Mouse (Mus musculus) forebrain, embryonic 11.5 days (tissue): ENCODE measurements around the gene Olfr738. TPM values are rescaled to one million over a fixed set of nuclear protein-coding genes. Genes with fewer than 3 reads are reported as not detected.

Source experiments
- ATAC-seq: fragments of 200-750 bp; cut with Nextera tagmentation; replicated peaks from 2 replicates; pipeline ENCODE4 v1.8.0; 2017; ENCODE audit warnings: moderate TSS enrichment; ENCODE audit not compliant: low FRiP score
- DNase-seq: peaks from one replicate; pipeline ENCODE4 v3.0.0-alpha.2; 2017; ENCODE audit warnings: low spot score
- H3K27ac ChIP-seq: fragments of 300-500 bp; sonication (generic); 2 replicates; pipeline ENCODE4 v1.5.1; 2014; ENCODE audit warnings: low read depth, low read length
- H3K27me3 ChIP-seq: fragments of 300-500 bp; sonication (generic); 2 replicates; pipeline ENCODE4 v1.6.1; 2014; ENCODE audit warnings: mild to moderate bottlenecking, low read length, mixed read lengths; ENCODE audit not compliant: control insufficient read depth, insufficient read depth
- H3K36me3 ChIP-seq: fragments of 300-500 bp; sonication (generic); 2 replicates; pipeline ENCODE4 v1.6.1; 2014; ENCODE audit warnings: mild to moderate bottlenecking, low read length, moderate library complexity, mixed read lengths; ENCODE audit not compliant: control insufficient read depth, insufficient read depth
- H3K4me1 ChIP-seq: fragments of 300-500 bp; sonication (generic); replicated peaks from 2 replicates; pipeline ENCODE4 v1.6.1; 2014; ENCODE audit warnings: low read length, mixed read lengths; ENCODE audit not compliant: control insufficient read depth, insufficient read depth
- H3K4me2 ChIP-seq: fragments of 300-500 bp; sonication (generic); 2 replicates; pipeline ENCODE4 v1.6.1; 2014; ENCODE audit warnings: low read depth, mild to moderate bottlenecking, low read length, moderate library complexity, mixed read lengths; ENCODE audit not compliant: severe bottlenecking
- H3K4me3 ChIP-seq: fragments of 300-500 bp; sonication (generic); 2 replicates; pipeline ENCODE4 v1.5.1; 2014; ENCODE audit warnings: low read depth, low read length
- H3K9ac ChIP-seq: fragments of 300-500 bp; sonication (generic); 2 replicates; pipeline ENCODE4 v1.6.1; 2014; ENCODE audit warnings: low read length
- H3K9me3 ChIP-seq: fragments of 300-500 bp; sonication (generic); 2 replicates; pipeline ENCODE4 v1.6.1; 2016; ENCODE audit warnings: low read length, mixed read lengths; ENCODE audit not compliant: control insufficient read depth
- WGBS: fragments of 180-500 bp; shearing (Covaris S2); extraction: QIAGEN DNeasy Blood & Tissue Kit; methylation state at CpG from one replicate; pipeline ENCODE4 v1.1.7; 2014; 5-methylcytosine and 5-hydroxymethylcytosine counted together
- polyA plus RNA-seq: library from polyadenylated mRNA; unstranded; fragments of >200 nt; fragmentation: Nextera tagmentation; extraction: Ambion mirVana; gene quantifications from 2 replicates; pipeline ENCODE4 v1.2.1, GENCODE M21; 2014

Olfr738 gene
- polyA plus RNA-seq = not detected in 2 replicates

- H3K36me3 ChIP-seq = no peaks in the 10 kb centered on the region
- 83% methylated on average over 1 of the region's 1 CpGs for WGBS
- H3K4me1 ChIP-seq = no peaks in the 10 kb centered on the region
- no peak within 1 kb of the TSS for H3K4me2 ChIP-seq
- no peaks in the 10 kb centered on the region for H3K27me3 ChIP-seq
- H3K9me3 ChIP-seq = no peaks in the 10 kb centered on the region
- no peak for ATAC-seq
- no peak within 1 kb of the TSS for H3K9ac ChIP-seq
- no peak within 1 kb of the TSS for H3K4me3 ChIP-seq
- no peak within 1 kb of the TSS for H3K27ac ChIP-seq
- DNase-seq = no peak
Measured at GRCm38 (mm10) chr14:50407268-50407667, at the start of gene Olfr738. Gene Olfr738 (plus strand): TSS chr14:50407568.

GRCm38 (mm10) chr14:50357593-50357992 is 49.8 kb upstream of the Olfr738 start, which contains the start of gene Tlr11:
Gene Tlr11 (plus strand): TSS chr14:50357914.
- DNase-seq (no peak), ATAC-seq (no peak)
- 89% methylated on average over 2 of the region's 2 CpGs for WGBS
- no peak within 1 kb of the TSS for H3K27ac ChIP-seq
- no peak within 1 kb of the TSS for H3K9ac ChIP-seq
- H3K27me3 ChIP-seq = no peaks in the 10 kb centered on the region
- no peaks in the 10 kb centered on the region for H3K4me1 ChIP-seq
- no peak within 1 kb of the TSS for H3K4me3 ChIP-seq
- no peaks in the 10 kb centered on the region for H3K36me3 ChIP-seq
- H3K9me3 ChIP-seq = no peaks in the 10 kb centered on the region
- H3K4me2 ChIP-seq = no peak within 1 kb of the TSS

- H3K9ac ChIP-seq = no peak overlapping the region
- H3K4me3 ChIP-seq = no peak overlapping the region
- no peak overlapping the region for H3K27ac ChIP-seq
- H3K9me3 ChIP-seq = no peaks in the 10 kb centered on the region
- 89% methylated on average over 3 of the region's 3 CpGs for WGBS
- H3K4me2 ChIP-seq = no peak overlapping the region
- no peaks in the 10 kb centered on the region for H3K36me3 ChIP-seq
- DNase-seq (no peak), ATAC-seq (no peak)
- no peaks in the 10 kb centered on the region for H3K4me1 ChIP-seq
- H3K27me3 ChIP-seq = no peaks in the 10 kb centered on the region
Measured at GRCm38 (mm10) chr14:50360480-50360879, 46.9 kb upstream of the Olfr738 start.

- no peak overlapping the region for H3K27ac ChIP-seq
- no peak overlapping the region for H3K9ac ChIP-seq
- no peak for DNase-seq
- H3K36me3 ChIP-seq = no peaks in the 10 kb centered on the region
- no peak for ATAC-seq
- no peak overlapping the region for H3K4me3 ChIP-seq
- 88% methylated on average over 2 of the region's 2 CpGs for whole genome bisulfite sequencing
- no peak overlapping the region for H3K4me2 ChIP-seq
- H3K27me3 ChIP-seq = no peaks in the 10 kb centered on the region
- no peaks in the 10 kb centered on the region for H3K9me3 ChIP-seq
- H3K4me1 ChIP-seq = no peaks in the 10 kb centered on the region
Measured at GRCm38 (mm10) chr14:50363561-50363960, 43.8 kb upstream of the Olfr738 start.

GRCm38 (mm10) chr14:50380863-50381262 is 26.5 kb upstream of the Olfr738 start, which contains the start of gene Olfr736:
Gene Olfr736 (plus strand): TSS chr14:50381163.
- Histone ChIP-seq H3K9me3 (no peaks in the 10 kb centered on the region), H3K27ac (no peak within 1 kb of the TSS), H3K27me3 (no peaks in the 10 kb centered on the region), H3K9ac (no peak within 1 kb of the TSS), H3K36me3 (no peaks in the 10 kb centered on the region), H3K4me1 (no peaks in the 10 kb centered on the region), H3K4me3 (no peak within 1 kb of the TSS), H3K4me2 (no peak within 1 kb of the TSS)
- WGBS = 87% methylated on average over 2 of the region's 2 CpGs
- ATAC-seq (no peak), DNase-seq (no peak)

GRCm38 (mm10) chr14:50418326-50418725 is 11.0 kb downstream of the Olfr738 start, which contains the start of gene Olfr739:
Gene Olfr739 (plus strand): TSS chr14:50418626.
- no peak within 1 kb of the TSS for H3K4me2 ChIP-seq
- 82% methylated on average over 2 of the region's 2 CpGs for WGBS
- no peak within 1 kb of the TSS for H3K27ac ChIP-seq
- no peaks in the 10 kb centered on the region for H3K9me3 ChIP-seq
- ATAC-seq (no peak), DNase-seq (no peak)
- H3K4me1 ChIP-seq = no peaks in the 10 kb centered on the region
- no peak within 1 kb of the TSS for H3K4me3 ChIP-seq
- H3K36me3 ChIP-seq = no peaks in the 10 kb centered on the region
- H3K9ac ChIP-seq = no peak within 1 kb of the TSS
- H3K27me3 ChIP-seq = no peaks in the 10 kb centered on the region

- ATAC-seq = no peak
- WGBS = 80% methylated on average over 3 of the region's 3 CpGs
Measured at GRCm38 (mm10) chr14:50445245-50445644, 37.9 kb downstream of the Olfr738 start, which contains the start of gene Olfr740. Gene Olfr740 (plus strand): TSS chr14:50445545.

More at GRCm38 (mm10) chr14:50445245-50445644, 37.9 kb downstream of the Olfr738 start, which contains the start of gene Olfr740:
- no peaks in the 10 kb centered on the region for H3K4me1 ChIP-seq
- no peaks in the 10 kb centered on the region for H3K27me3 ChIP-seq
- H3K27ac ChIP-seq = no peak within 1 kb of the TSS
- H3K4me3 ChIP-seq = no peak within 1 kb of the TSS
- H3K9me3 ChIP-seq = no peaks in the 10 kb centered on the region
- no peak within 1 kb of the TSS for H3K9ac ChIP-seq
- H3K4me2 ChIP-seq = no peak within 1 kb of the TSS
- H3K36me3 ChIP-seq = no peaks in the 10 kb centered on the region
- no peak for DNase-seq

Other genes starting within 250 kb of the Olfr738 start
- not detected in 2 replicates for gene Olfr730, start 219.4 kb upstream of the Olfr738 start, polyA plus RNA-seq
- gene Olfr731, start 165.7 kb upstream of the Olfr738 start, polyA plus RNA-seq = not detected in 2 replicates
- gene Olfr732, start 123.4 kb upstream of the Olfr738 start, polyA plus RNA-seq = not detected in 2 replicates
- gene Olfr733, start 106.0 kb upstream of the Olfr738 start, polyA plus RNA-seq = not detected in 2 replicates
- gene Olfr734, start 80.8 kb upstream of the Olfr738 start, polyA plus RNA-seq = not detected in 2 replicates
- not detected in 2 replicates for gene Olfr735, start 58.7 kb upstream of the Olfr738 start, polyA plus RNA-seq
- gene Tlr11, start 49.7 kb upstream of the Olfr738 start, polyA plus RNA-seq = not detected in 2 replicates
- gene Olfr736, start 26.4 kb upstream of the Olfr738 start, polyA plus RNA-seq = not detected in 2 replicates
- not detected in 2 replicates for gene Olfr739, start 11.1 kb downstream of the Olfr738 start, polyA plus RNA-seq
- not detected in 2 replicates for gene Olfr740, start 38.0 kb downstream of the Olfr738 start, polyA plus RNA-seq
- gene Olfr741, start 65.2 kb downstream of the Olfr738 start, polyA plus RNA-seq = not detected in 2 replicates
- gene Olfr742, start 96.0 kb downstream of the Olfr738 start, polyA plus RNA-seq = not detected in 2 replicates
- not detected in 2 replicates for gene Olfr743, start 114.3 kb downstream of the Olfr738 start, polyA plus RNA-seq
- not detected in 2 replicates for gene Olfr744, start 207.3 kb downstream of the Olfr738 start, polyA plus RNA-seq
- not detected in 2 replicates for gene Olfr745, start 231.8 kb downstream of the Olfr738 start, polyA plus RNA-seq
- gene Olfr746, start 239.5 kb downstream of the Olfr738 start, polyA plus RNA-seq = not detected in 2 replicates